Mouse (Mus musculus) ES-E14 (cell line): ENCODE results near the gene Lhpp. TPM values are rescaled to one million over a fixed set of nuclear protein-coding genes. Genes with fewer than 3 reads are reported as not detected.

Source experiments
- DNase-seq: peaks from one replicate; pipeline ENCODE4 v3.0.0-alpha.2; 2013; ENCODE audit warnings: low read depth, low spot score
- H3K27ac ChIP-seq: 2 replicates; pipeline ENCODE4 v1.5.1; 2012; ENCODE audit warnings: low read depth, mild to moderate bottlenecking, low read length, moderate library complexity, mixed read lengths; ENCODE audit not compliant: poor library complexity, insufficient read depth, severe bottlenecking
- H3K36me3 ChIP-seq: 2 replicates; pipeline ENCODE4 v1.6.1; 2012; ENCODE audit warnings: mild to moderate bottlenecking, low read length, moderate library complexity, mixed read lengths; ENCODE audit not compliant: control insufficient read depth, poor library complexity, insufficient read depth, severe bottlenecking
- H3K4me1 ChIP-seq, 2 experiments: fragments of 150-350 bp in 1 of 2; sonication (generic) in 1 of 2; 2 replicates each; pipeline ENCODE4 v1.6.1; 2012; ENCODE audit warnings: low read length in 2 of 2, mild to moderate bottlenecking in 1 of 2, mixed read lengths in 1 of 2; ENCODE audit not compliant: control insufficient read depth in 2 of 2, insufficient read depth in 2 of 2, poor library complexity in 1 of 2
- H3K4me3 ChIP-seq, 2 experiments: fragments of 150-350 bp in 1 of 2; sonication (generic) in 1 of 2; 2 replicates each; pipeline ENCODE4 v1.5.1; 2012; ENCODE audit warnings: low read length in 2 of 2, low read depth in 1 of 2, mild to moderate bottlenecking in 1 of 2, mixed read lengths in 1 of 2; ENCODE audit not compliant: insufficient read depth in 1 of 2, poor library complexity in 1 of 2, severe bottlenecking in 1 of 2
- H3K9ac ChIP-seq: 2 replicates; pipeline ENCODE4 v1.6.1; 2012; ENCODE audit warnings: low read depth, mild to moderate bottlenecking, low read length, mixed read lengths; ENCODE audit not compliant: poor library complexity, insufficient read depth, severe bottlenecking
- H3K9me3 ChIP-seq: fragments of 150-350 bp; sonication (generic); 2 replicates; pipeline ENCODE4 v1.6.1; 2012; ENCODE audit warnings: low read depth, mild to moderate bottlenecking, low read length; ENCODE audit not compliant: control insufficient read depth, insufficient read depth
- CHD2 ChIP-seq: IDR thresholded peaks from 2 replicates; pipeline ENCODE4 v1.6.1; 2014; ENCODE audit warnings: mild to moderate bottlenecking, low read depth, low read length, inconsistent platforms
- HCFC1 ChIP-seq: IDR thresholded peaks from 2 replicates; pipeline ENCODE4 v1.6.1; 2012; ENCODE audit warnings: low read length, inconsistent platforms, borderline replicate concordance; ENCODE audit not compliant: insufficient read depth
- MAFK ChIP-seq: IDR thresholded peaks from 2 replicates; pipeline ENCODE4 v1.6.1; 2014; ENCODE audit warnings: mild to moderate bottlenecking, low read depth, low read length, inconsistent platforms; ENCODE audit not compliant: insufficient read depth
- ZC3H11A ChIP-seq: IDR thresholded peaks from 2 replicates; pipeline ENCODE4 v1.6.1; 2012; ENCODE audit warnings: low read depth, mild to moderate bottlenecking, inconsistent platforms, low read length, borderline replicate concordance
- ZNF384 ChIP-seq: IDR thresholded peaks from 2 replicates; pipeline ENCODE4 v1.6.1; 2012; ENCODE audit warnings: low read depth, low read length, inconsistent platforms
- in situ Hi-C, 2 experiments: fragments of 600-800 bp; cut with MboI; formaldehyde crosslinking; loops; one replicate each; pipeline ENCODE4 v1.15.1; 2025; ENCODE audit warnings: low sequenced_read_pairs in 2 of 2, inconsistent platforms in 1 of 2; ENCODE audit not compliant: unreplicated experiment in 2 of 2
- total RNA-seq: library from RNA; depleted of rRNA; stranded (reverse); fragments of 300-350 nt; gene quantifications from 2 replicates; pipeline ENCODE4 v1.2.3, GENCODE M21; 2012; rRNA removed

The Lhpp gene
- total RNA-seq, 1 experiment, result 11.9 TPM

- H3K9me3 ChIP-seq, result no peaks in the 10 kb centered on the region
- no peak overlapping the region for H3K27ac ChIP-seq
- no peak overlapping the region for H3K9ac ChIP-seq
- DNase-seq, result no peak
- in situ Hi-C loops, result no loop called here
- no peaks in the 10 kb centered on the region for H3K4me1 ChIP-seq
- TF ChIP-seq ZC3H11A, result no peak
- TF ChIP-seq HCFC1, result no peak
- no peak for TF ChIP-seq MAFK
- H3K36me3 ChIP-seq, result peaks cover 3% of the 10 kb centered on the region
- H3K4me3 ChIP-seq, result no peak overlapping the region
Observed at GRCm38 (mm10) chr7:132753518-132754388, 143.3 kb downstream of the Lhpp start.

- peaks cover 3% of the 10 kb centered on the region for H3K36me3 ChIP-seq
- no peaks in the 10 kb centered on the region for H3K9me3 ChIP-seq
- no peak overlapping the region for H3K4me3 ChIP-seq
- no peak for DNase-seq
- TF ChIP-seq MAFK, result no peak
- TF ChIP-seq ZC3H11A, result no peak
- no peak for TF ChIP-seq CHD2
- no peak for TF ChIP-seq ZNF384
- TF ChIP-seq HCFC1, result no peak
- no peaks in the 10 kb centered on the region for H3K4me1 ChIP-seq
- in situ Hi-C loops, result no loop called here
- H3K9ac ChIP-seq, result no peak overlapping the region
- H3K27ac ChIP-seq, result no peak overlapping the region
Observed at GRCm38 (mm10) chr7:132754389-132754750, 143.9 kb downstream of the Lhpp start.

Other genes starting within 250 kb of the Lhpp start
- gene Oat, start 34.2 kb upstream of the Lhpp start, total RNA-seq, result 28.5 and 60.2 TPM in 2 replicates
- 0.58 and 0.80 TPM in 2 replicates for gene Nkx1-2, start 11.0 kb upstream of the Lhpp start, total RNA-seq
- gene Fam53b, start 203.2 kb downstream of the Lhpp start, total RNA-seq, result 8.6 and 8.8 TPM in 2 replicates
- gene Eef1akmt2, start 242.0 kb downstream of the Lhpp start, total RNA-seq, result 14.5 and 17.9 TPM in 2 replicates
- 18.8 and 20.5 TPM in 2 replicates for gene Abraxas2, start 248.6 kb downstream of the Lhpp start, total RNA-seq